Mouse (Mus musculus): Measurements from ENCODE around the gene Exosc8. TPM values are rescaled to one million over a fixed set of nuclear protein-coding genes. Genes with fewer than 3 reads are reported as not detected.
"Not testable (repeated sequence)": the region's sequence is repeated elsewhere in the genome, so short reads cannot be mapped to it uniquely, and the experiment has no call there.

The Exosc8 gene
- polyA plus RNA-seq, 1 experiment = 35.9 TPM

DNA sequence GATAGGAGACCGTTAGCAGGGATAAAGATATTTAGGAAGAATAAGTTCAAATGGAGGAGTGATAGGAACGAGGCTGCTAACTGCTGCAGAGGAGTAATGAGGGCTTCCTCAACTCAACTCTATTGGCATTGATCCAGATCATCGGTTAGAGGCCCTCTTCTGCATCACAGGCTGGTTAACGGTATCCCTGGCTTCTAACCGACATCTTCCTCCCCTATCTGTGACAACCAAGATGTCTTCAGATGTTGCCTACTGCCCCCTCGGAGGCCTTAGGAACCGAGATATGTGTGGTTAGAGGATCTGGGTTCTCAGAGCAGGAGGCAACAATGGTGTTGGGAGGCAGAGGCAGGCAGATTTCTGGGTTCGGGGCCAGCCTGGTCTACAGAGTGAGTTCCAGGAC lies 33.4 kb upstream of the Exosc8 start:
- H3K36me3 ChIP-seq (ENCODE audit: control insufficient read depth, insufficient read depth) = no peaks in the 10 kb centered on the region
- H3K4me2 ChIP-seq (ENCODE audit: low read depth) = no peak overlapping the region
- no peak for TF ChIP-seq POLR2AphosphoS2 (IDR thresholded peaks at IDR 0.05; ENCODE audit: insufficient read length, low read depth)
- no peak for TF ChIP-seq SRF (IDR thresholded peaks at IDR 0.05; ENCODE audit: control insufficient read depth, insufficient read length, low read depth)
- no peak for TF ChIP-seq E2F4 (IDR thresholded peaks at IDR 0.05; ENCODE audit: insufficient read depth)
- TF ChIP-seq CEBPB (IDR thresholded peaks at IDR 0.05; ENCODE audit: insufficient read depth, poor library complexity, severe bottlenecking) = no peak
- TF ChIP-seq MYOG (IDR thresholded peaks at IDR 0.05; ENCODE audit: control insufficient read depth in 1 of 3, insufficient read depth in 1 of 3, insufficient read length in 2 of 3, low read depth in 2 of 3) = no peak
- TF ChIP-seq TCF12 (IDR thresholded peaks at IDR 0.05; ENCODE audit: insufficient read depth, poor library complexity, severe bottlenecking) = no peak
- TF ChIP-seq USF1 (IDR thresholded peaks at IDR 0.05; ENCODE audit: low read depth) = no peak
- no peak for TF ChIP-seq MAX (IDR thresholded peaks at IDR 0.05; ENCODE audit: low read depth)
- no peak for TF ChIP-seq REST (IDR thresholded peaks at IDR 0.05; ENCODE audit: insufficient read depth, insufficient read length)
- TF ChIP-seq POLR2A (IDR thresholded peaks at IDR 0.05; ENCODE audit: insufficient read length, low read depth) = no peak
- no peak for TF ChIP-seq MYOD1 (IDR thresholded peaks at IDR 0.05; ENCODE audit: control insufficient read depth in 1 of 3, insufficient read length in 2 of 3, low read depth in 2 of 3)
- no peak for TF ChIP-seq TCF3 (IDR thresholded peaks at IDR 0.05; ENCODE audit: insufficient read length, low read depth)

DNA sequence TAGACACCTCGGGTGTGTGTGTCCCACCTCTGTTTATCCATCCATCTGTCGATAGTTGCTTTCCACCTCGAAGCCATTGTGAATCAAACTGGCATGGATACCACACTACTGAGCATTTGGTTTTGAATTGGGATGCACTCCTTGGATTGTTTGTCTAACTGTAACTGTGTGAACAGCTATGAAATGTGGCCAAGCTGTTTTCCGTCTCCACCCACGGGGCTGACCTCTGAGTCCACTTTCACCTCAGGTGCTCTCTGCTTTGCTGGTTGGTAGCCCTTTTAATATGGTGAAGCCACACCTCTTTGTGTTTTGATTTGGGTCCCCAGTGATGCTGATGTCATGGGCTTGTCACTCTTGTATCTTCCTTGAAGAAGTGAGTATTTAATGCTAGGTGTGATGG lies 31.6 kb upstream of the Exosc8 start:
- Histone ChIP-seq H3K4me3 (no peak overlapping the region), H3K79me2 (ENCODE audit: control insufficient read depth, insufficient read depth) (no peaks in the 10 kb centered on the region), H3ac (ENCODE audit: control insufficient read depth, insufficient read length) (no peak overlapping the region), H3K36me3 (ENCODE audit: control insufficient read depth, insufficient read depth) (no peaks in the 10 kb centered on the region), H3K4me2 (ENCODE audit: low read depth) (no peak overlapping the region), H3K27me3 (ENCODE audit: control insufficient read depth, insufficient read depth, insufficient read length) (no peaks in the 10 kb centered on the region)
- TF ChIP-seq REST (IDR thresholded peaks at IDR 0.05; ENCODE audit: insufficient read depth, insufficient read length) (no peak), TCF3 (IDR thresholded peaks at IDR 0.05; ENCODE audit: insufficient read length, low read depth) (no peak), E2F4 (IDR thresholded peaks at IDR 0.05; ENCODE audit: insufficient read depth) (no peak), TCF12 (IDR thresholded peaks at IDR 0.05; ENCODE audit: insufficient read depth, poor library complexity, severe bottlenecking) (no peak), POLR2A (IDR thresholded peaks at IDR 0.05; ENCODE audit: insufficient read length, low read depth) (no peak), USF1 (IDR thresholded peaks at IDR 0.05; ENCODE audit: low read depth) (no peak), MAX (IDR thresholded peaks at IDR 0.05; ENCODE audit: low read depth) (no peak), POLR2AphosphoS2 (IDR thresholded peaks at IDR 0.05; ENCODE audit: insufficient read length, low read depth) (no peak), SRF (IDR thresholded peaks at IDR 0.05; ENCODE audit: control insufficient read depth, insufficient read length, low read depth) (no peak), CEBPB (IDR thresholded peaks at IDR 0.05; ENCODE audit: insufficient read depth, poor library complexity, severe bottlenecking) (no peak), MYOG (IDR thresholded peaks at IDR 0.05; ENCODE audit: control insufficient read depth in 1 of 3, insufficient read depth in 1 of 3, insufficient read length in 2 of 3, low read depth in 2 of 3) (no peak), MYOD1 (IDR thresholded peaks at IDR 0.05; ENCODE audit: control insufficient read depth in 1 of 3, insufficient read length in 2 of 3, low read depth in 2 of 3) (no peak)

More for the DNA sequence above, 33.4 kb upstream of the Exosc8 start:
- no peaks in the 10 kb centered on the region for H3K79me2 ChIP-seq (ENCODE audit: control insufficient read depth, insufficient read depth)
- no peak overlapping the region for H3ac ChIP-seq (ENCODE audit: control insufficient read depth, insufficient read length)
- H3K27me3 ChIP-seq (ENCODE audit: control insufficient read depth, insufficient read depth, insufficient read length) = no peaks in the 10 kb centered on the region
- no peak overlapping the region for H3K4me3 ChIP-seq

DNA sequence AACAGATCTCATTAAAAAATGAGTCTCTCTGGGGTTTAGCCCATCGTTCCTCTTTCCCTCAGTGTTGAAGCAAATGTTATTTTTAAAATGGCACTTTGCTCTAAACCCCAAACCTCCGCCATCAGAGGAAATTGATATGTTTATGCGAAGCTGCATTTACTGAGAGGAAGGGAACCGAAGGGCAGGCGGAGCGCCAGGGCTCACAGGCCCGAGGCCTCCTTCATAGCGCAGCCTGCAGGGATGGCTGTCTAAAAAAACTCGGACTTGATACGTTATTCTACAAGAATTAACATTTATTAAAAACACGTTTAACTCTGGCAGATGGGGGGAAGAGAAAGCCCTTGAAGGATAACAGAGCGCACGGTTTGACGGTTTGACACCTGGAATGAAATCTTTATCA lies 30.8 kb upstream of the Exosc8 start:
- Histone ChIP-seq H3ac (ENCODE audit: control insufficient read depth, insufficient read length) (no peak overlapping the region), H3K79me2 (ENCODE audit: control insufficient read depth, insufficient read depth) (no peaks in the 10 kb centered on the region), H3K36me3 (ENCODE audit: control insufficient read depth, insufficient read depth) (no peaks in the 10 kb centered on the region), H3K4me2 (ENCODE audit: low read depth) (no peak overlapping the region), H3K27me3 (ENCODE audit: control insufficient read depth, insufficient read depth, insufficient read length) (no peaks in the 10 kb centered on the region), H3K4me3 (no peak overlapping the region)
- TF ChIP-seq CEBPB (IDR thresholded peaks at IDR 0.05; ENCODE audit: insufficient read depth, poor library complexity, severe bottlenecking) = no peak
- no peak for TF ChIP-seq POLR2A (IDR thresholded peaks at IDR 0.05; ENCODE audit: insufficient read length, low read depth)
- TF ChIP-seq USF1 (IDR thresholded peaks at IDR 0.05; ENCODE audit: low read depth) = no peak
- TF ChIP-seq MAX (IDR thresholded peaks at IDR 0.05; ENCODE audit: low read depth) = no peak
- no peak for TF ChIP-seq E2F4 (IDR thresholded peaks at IDR 0.05; ENCODE audit: insufficient read depth)
- TF ChIP-seq MYOD1 (IDR thresholded peaks at IDR 0.05; ENCODE audit: control insufficient read depth in 1 of 3, insufficient read length in 2 of 3, low read depth in 2 of 3) = no peak
- no peak for TF ChIP-seq REST (IDR thresholded peaks at IDR 0.05; ENCODE audit: insufficient read depth, insufficient read length)
- TF ChIP-seq POLR2AphosphoS2 (IDR thresholded peaks at IDR 0.05; ENCODE audit: insufficient read length, low read depth) = no peak
- no peak for TF ChIP-seq TCF12 (IDR thresholded peaks at IDR 0.05; ENCODE audit: insufficient read depth, poor library complexity, severe bottlenecking)
- TF ChIP-seq SRF (IDR thresholded peaks at IDR 0.05; ENCODE audit: control insufficient read depth, insufficient read length, low read depth) = no peak
- no peak for TF ChIP-seq MYOG (IDR thresholded peaks at IDR 0.05; ENCODE audit: control insufficient read depth in 1 of 3, insufficient read depth in 1 of 3, insufficient read length in 2 of 3, low read depth in 2 of 3)
- TF ChIP-seq TCF3 (IDR thresholded peaks at IDR 0.05; ENCODE audit: insufficient read length, low read depth) = no peak

DNA sequence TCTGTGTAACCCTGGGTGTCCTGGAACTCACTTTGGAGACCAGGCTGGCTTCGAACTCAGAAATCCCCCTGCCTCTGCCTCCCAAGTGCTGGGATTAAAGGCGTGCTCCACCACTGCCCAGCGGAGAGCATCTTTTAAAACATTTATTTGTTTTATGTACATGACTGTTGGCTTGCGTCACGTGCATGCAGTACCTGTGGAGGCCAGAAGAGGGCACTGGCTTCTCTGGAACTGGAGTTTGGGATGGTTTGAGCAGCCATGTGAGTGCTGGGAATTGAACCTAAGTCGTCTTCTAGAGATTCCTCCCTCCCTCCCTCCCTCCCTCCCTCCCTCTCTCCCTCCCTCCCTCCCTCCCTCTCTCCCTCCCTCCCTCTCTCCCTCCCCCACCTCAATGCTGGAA lies 30.3 kb upstream of the Exosc8 start:
- H3K36me3 ChIP-seq (ENCODE audit: control insufficient read depth, insufficient read depth); H3ac ChIP-seq (ENCODE audit: control insufficient read depth, insufficient read length); H3K4me2 ChIP-seq (ENCODE audit: low read depth); H3K27me3 ChIP-seq (ENCODE audit: control insufficient read depth, insufficient read depth, insufficient read length); H3K4me3 ChIP-seq; H3K79me2 ChIP-seq (ENCODE audit: control insufficient read depth, insufficient read depth): not testable (repeated sequence)

DNA sequence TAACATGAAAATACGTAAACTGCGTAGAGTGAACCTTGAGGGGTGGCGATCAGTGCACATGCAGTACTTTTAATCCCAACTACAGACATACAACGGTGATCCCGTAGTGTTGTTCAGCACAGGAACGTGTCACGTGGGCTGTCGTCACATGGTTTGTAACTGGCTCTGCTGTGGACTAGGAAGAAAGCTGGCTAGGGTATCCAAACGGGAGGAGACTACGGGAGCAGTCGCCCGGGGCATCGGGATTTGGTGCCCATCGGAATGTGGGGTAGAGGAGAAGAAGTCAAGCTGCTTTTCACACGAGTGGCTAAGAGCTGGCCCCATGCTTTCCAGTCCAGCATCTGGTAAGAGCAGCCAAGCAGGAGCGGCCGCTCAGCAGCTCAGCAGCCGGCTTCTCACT lies 29.2 kb upstream of the Exosc8 start:
- no peaks in the 10 kb centered on the region for H3K36me3 ChIP-seq (ENCODE audit: control insufficient read depth, insufficient read depth)
- no peaks in the 10 kb centered on the region for H3K79me2 ChIP-seq (ENCODE audit: control insufficient read depth, insufficient read depth)
- peak overlapping the region; percentile 9 for H3K4me3 ChIP-seq
- H3ac ChIP-seq (ENCODE audit: control insufficient read depth, insufficient read length) = no peak overlapping the region
- H3K27me3 ChIP-seq (ENCODE audit: control insufficient read depth, insufficient read depth, insufficient read length) = no peaks in the 10 kb centered on the region
- peak overlapping the region; percentile 38 for H3K4me2 ChIP-seq (ENCODE audit: low read depth)
- TF ChIP-seq USF1 (IDR thresholded peaks at IDR 0.05; ENCODE audit: low read depth) = peak; percentile 60
- TF ChIP-seq CEBPB (IDR thresholded peaks at IDR 0.05; ENCODE audit: insufficient read depth, poor library complexity, severe bottlenecking) = no peak
